Mouse (Mus musculus): ENCODE results near the gene Sh3bp5. TPM values are rescaled to one million over a fixed set of nuclear protein-coding genes. Genes with fewer than 3 reads are reported as not detected.

Sh3bp5 gene
- polyA plus RNA-seq, 1 experiment from 2014 or later: 9.9 TPM

DNA sequence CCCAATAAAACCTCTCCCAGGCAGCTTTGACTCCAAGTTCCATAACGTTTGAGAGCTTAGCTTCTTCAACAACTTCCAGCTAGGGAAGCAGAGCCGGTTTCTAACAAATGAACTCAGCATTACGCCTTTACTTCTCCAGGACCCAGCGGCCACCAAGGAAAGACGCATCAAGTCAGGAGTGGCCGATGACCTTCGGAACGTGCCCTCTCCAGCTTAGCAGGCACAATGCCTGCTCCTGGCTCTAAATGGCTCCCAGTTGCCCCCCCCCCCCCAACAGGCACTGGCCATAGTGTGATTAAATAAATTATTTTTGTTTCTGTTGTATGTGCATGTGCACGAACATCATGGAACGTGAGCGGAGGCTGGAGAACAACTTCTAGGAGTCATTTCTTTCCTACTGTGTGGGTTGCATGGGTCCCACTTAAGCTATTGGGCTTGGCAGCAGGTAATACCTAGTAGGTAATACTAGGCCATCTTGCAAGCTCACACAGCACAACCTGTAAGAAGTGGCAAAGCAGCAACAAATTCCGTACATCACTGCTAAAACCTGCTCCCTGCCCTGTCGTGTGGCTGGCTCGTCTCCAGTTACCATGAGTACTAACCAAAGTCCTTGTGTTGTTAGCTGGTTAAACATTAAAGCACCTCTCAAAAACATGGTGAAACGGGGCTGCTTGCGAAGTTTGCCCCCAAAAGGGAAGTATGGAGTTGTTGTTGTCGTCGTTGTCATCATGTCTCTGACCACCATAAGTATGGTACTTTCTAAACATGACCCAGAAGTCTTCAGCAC, 14.2 kb downstream of the Sh3bp5 start:
- no peak for TF ChIP-seq EP300 (optimal IDR thresholded peaks at IDR 0.05)
- no peak for TF ChIP-seq CTCF (IDR thresholded peaks at IDR 0.05; ENCODE audit: low read depth)
- DNase-seq (ENCODE audit: low spot score) (no peak), ATAC-seq (ENCODE audit: low FRiP score, low TSS enrichment) (no peak)
- 75% methylated on average over 18 of the region's 18 CpGs for WGBS
- no peak overlapping the region for H3K4me3 ChIP-seq (ENCODE audit: low read depth, low read length)
- no peaks in the 10 kb centered on the region for H3K27me3 ChIP-seq (ENCODE audit: control insufficient read depth, insufficient read depth, low read length)
- no peak overlapping the region for H3K9ac ChIP-seq (ENCODE audit: low read length)
- H3K4me2 ChIP-seq (replicated peaks; ENCODE audit: low read depth): no peak overlapping the region
- H3K4me1 ChIP-seq (replicated peaks; ENCODE audit: control insufficient read depth, insufficient read depth): peaks cover 3% of the 10 kb centered on the region; the same call in 1 of the 2 replicates
- H3K27ac ChIP-seq (replicated peaks): no peak overlapping the region
- no peaks in the 10 kb centered on the region for H3K9me3 ChIP-seq (ENCODE audit: control insufficient read depth, low read length)
- H3K36me3 ChIP-seq (ENCODE audit: control insufficient read depth, insufficient read depth, low read length): no peaks in the 10 kb centered on the region

DNA sequence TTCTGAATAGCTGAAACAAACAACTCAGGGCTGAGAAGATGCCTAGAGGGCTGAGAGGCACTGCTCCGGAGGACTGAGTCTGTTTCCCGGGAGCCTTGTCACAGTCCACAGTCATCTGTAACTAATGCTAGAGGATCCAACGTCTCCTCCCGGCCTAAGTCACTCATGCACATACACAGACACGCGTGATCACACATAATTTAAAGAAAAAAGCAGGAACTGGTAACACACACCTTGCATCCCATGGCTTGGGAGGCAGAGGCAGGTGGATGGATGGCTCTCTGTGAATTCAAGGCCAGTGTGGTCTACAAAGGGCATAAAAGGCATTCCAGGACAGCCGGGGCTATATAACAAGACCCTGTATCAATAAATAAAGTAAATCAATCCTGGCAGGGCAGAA, 14.9 kb downstream of the Sh3bp5 start:
- Histone ChIP-seq H3K4me3 (ENCODE audit: low read depth, low read length) (no peak overlapping the region), H3K27me3 (ENCODE audit: control insufficient read depth, insufficient read depth, low read length) (no peaks in the 10 kb centered on the region), H3K4me1 (replicated peaks; ENCODE audit: control insufficient read depth, insufficient read depth) (peaks cover 3% of the 10 kb centered on the region; the same call in 1 of the 2 replicates), H3K4me2 (replicated peaks; ENCODE audit: low read depth) (no peak overlapping the region), H3K9ac (ENCODE audit: low read length) (no peak overlapping the region), H3K9me3 (ENCODE audit: control insufficient read depth, low read length) (no peaks in the 10 kb centered on the region), H3K27ac (replicated peaks) (no peak overlapping the region), H3K36me3 (ENCODE audit: control insufficient read depth, insufficient read depth, low read length) (no peaks in the 10 kb centered on the region)
- no peak for TF ChIP-seq CTCF (IDR thresholded peaks at IDR 0.05; ENCODE audit: low read depth)
- TF ChIP-seq EP300 (optimal IDR thresholded peaks at IDR 0.05): no peak
- 58% methylated on average over 7 of the region's 7 CpGs for WGBS
- DNase-seq (ENCODE audit: low spot score) (no peak), ATAC-seq (ENCODE audit: low FRiP score, low TSS enrichment) (no peak)

DNA sequence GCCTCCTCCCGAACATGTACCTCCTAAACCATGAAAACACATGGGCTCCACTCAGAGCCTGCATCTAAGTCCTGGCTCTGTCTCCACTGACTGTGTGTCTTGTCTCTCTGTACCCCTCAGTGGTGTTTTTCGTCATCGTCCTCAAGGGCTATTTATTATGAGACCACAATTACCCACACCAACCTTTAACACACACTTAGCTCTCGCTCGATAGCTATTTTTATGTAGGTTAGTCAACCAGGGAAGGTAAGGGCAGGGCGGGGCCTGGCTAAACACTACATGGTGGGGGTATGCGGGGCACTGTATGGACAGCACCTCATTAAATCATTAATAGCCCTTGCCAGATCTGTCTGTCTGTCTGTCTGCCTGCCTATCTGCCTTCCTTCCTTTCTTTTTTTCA, 15.3 kb downstream of the Sh3bp5 start:
- no peaks in the 10 kb centered on the region for H3K36me3 ChIP-seq (ENCODE audit: control insufficient read depth, insufficient read depth, low read length)
- H3K9ac ChIP-seq (ENCODE audit: low read length): no peak overlapping the region
- H3K9me3 ChIP-seq (ENCODE audit: control insufficient read depth, low read length): no peaks in the 10 kb centered on the region
- 71% methylated on average over 7 of the region's 7 CpGs for WGBS
- H3K4me1 ChIP-seq (replicated peaks; ENCODE audit: control insufficient read depth, insufficient read depth): peaks cover 3% of the 10 kb centered on the region; the same call in 1 of the 2 replicates
- DNase-seq (ENCODE audit: low spot score) (no peak), ATAC-seq (ENCODE audit: low FRiP score, low TSS enrichment) (no peak)
- no peak overlapping the region for H3K27ac ChIP-seq (replicated peaks)
- H3K4me2 ChIP-seq (replicated peaks; ENCODE audit: low read depth): no peak overlapping the region
- TF ChIP-seq EP300 (optimal IDR thresholded peaks at IDR 0.05) (no peak), CTCF (IDR thresholded peaks at IDR 0.05; ENCODE audit: low read depth) (no peak)
- H3K27me3 ChIP-seq (ENCODE audit: control insufficient read depth, insufficient read depth, low read length): no peaks in the 10 kb centered on the region
- H3K4me3 ChIP-seq (ENCODE audit: low read depth, low read length): no peak overlapping the region

DNA sequence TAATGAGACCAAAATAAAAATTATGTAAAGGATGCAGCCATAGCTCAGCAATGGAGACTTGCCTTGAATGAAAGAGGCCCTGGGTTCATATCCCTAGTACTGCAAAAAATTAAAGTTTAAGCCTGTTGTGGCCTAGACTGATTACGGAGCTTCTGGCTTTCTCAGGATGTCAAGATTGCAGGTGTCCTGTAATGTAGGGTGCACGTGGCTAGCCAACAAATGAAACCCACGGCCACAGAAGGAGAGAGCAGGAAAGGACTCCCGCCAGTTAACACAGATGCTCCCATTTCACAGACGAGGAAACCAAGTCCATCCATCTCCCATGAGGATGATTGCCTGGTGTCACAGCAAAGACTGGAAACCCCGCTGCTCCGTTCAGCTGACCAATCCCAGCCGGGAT, 15.7 kb downstream of the Sh3bp5 start:
- Histone ChIP-seq H3K4me2 (replicated peaks; ENCODE audit: low read depth) (no peak overlapping the region), H3K27me3 (ENCODE audit: control insufficient read depth, insufficient read depth, low read length) (no peaks in the 10 kb centered on the region), H3K4me1 (replicated peaks; ENCODE audit: control insufficient read depth, insufficient read depth) (peaks cover 3% of the 10 kb centered on the region), H3K4me3 (ENCODE audit: low read depth, low read length) (no peak overlapping the region), H3K9ac (ENCODE audit: low read length) (no peak overlapping the region), H3K27ac (replicated peaks) (no peak overlapping the region), H3K36me3 (ENCODE audit: control insufficient read depth, insufficient read depth, low read length) (no peaks in the 10 kb centered on the region), H3K9me3 (ENCODE audit: control insufficient read depth, low read length) (no peaks in the 10 kb centered on the region)
- ATAC-seq (ENCODE audit: low FRiP score, low TSS enrichment) (no peak), DNase-seq (ENCODE audit: low spot score) (no peak)
- 92% methylated on average over 8 of the region's 8 CpGs for WGBS
- no peak for TF ChIP-seq EP300 (optimal IDR thresholded peaks at IDR 0.05)
- no peak for TF ChIP-seq CTCF (IDR thresholded peaks at IDR 0.05; ENCODE audit: low read depth)

DNA sequence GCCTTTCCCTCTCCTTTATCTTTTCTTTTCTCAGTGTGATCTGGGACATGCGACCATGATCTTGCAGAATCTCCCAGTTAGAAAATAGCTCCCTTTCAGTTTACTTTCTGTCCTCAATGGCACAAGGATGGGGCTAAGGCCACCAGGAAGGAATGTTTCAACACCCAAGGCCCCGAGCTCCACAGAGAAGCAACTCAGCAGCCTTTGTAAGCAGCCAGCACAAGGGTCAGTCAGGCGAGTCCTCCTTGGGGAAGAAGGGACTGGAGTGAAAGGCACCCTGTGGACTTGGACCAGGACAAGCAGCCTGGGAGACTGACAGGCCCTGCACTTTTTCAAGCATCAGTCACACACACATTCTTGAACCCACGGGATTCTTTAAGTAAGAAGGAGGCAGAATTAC, 16.6 kb downstream of the Sh3bp5 start:
- 51% methylated on average over 4 of the region's 4 CpGs for WGBS
- no peaks in the 10 kb centered on the region for H3K9me3 ChIP-seq (ENCODE audit: control insufficient read depth, low read length)
- no peak overlapping the region for H3K4me2 ChIP-seq (replicated peaks; ENCODE audit: low read depth)
- peaks cover 3% of the 10 kb centered on the region for H3K4me1 ChIP-seq (replicated peaks; ENCODE audit: control insufficient read depth, insufficient read depth)
- no peaks in the 10 kb centered on the region for H3K27me3 ChIP-seq (ENCODE audit: control insufficient read depth, insufficient read depth, low read length)
- TF ChIP-seq CTCF (IDR thresholded peaks at IDR 0.05; ENCODE audit: low read depth): no peak
- no peak for TF ChIP-seq EP300 (optimal IDR thresholded peaks at IDR 0.05)
- H3K36me3 ChIP-seq (ENCODE audit: control insufficient read depth, insufficient read depth, low read length): no peaks in the 10 kb centered on the region
- DNase-seq (ENCODE audit: low spot score) (no peak), ATAC-seq (ENCODE audit: low FRiP score, low TSS enrichment) (no peak)
- H3K4me3 ChIP-seq (ENCODE audit: low read depth, low read length): no peak overlapping the region
- no peak overlapping the region for H3K27ac ChIP-seq (replicated peaks)
- H3K9ac ChIP-seq (ENCODE audit: low read length): no peak overlapping the region

DNA sequence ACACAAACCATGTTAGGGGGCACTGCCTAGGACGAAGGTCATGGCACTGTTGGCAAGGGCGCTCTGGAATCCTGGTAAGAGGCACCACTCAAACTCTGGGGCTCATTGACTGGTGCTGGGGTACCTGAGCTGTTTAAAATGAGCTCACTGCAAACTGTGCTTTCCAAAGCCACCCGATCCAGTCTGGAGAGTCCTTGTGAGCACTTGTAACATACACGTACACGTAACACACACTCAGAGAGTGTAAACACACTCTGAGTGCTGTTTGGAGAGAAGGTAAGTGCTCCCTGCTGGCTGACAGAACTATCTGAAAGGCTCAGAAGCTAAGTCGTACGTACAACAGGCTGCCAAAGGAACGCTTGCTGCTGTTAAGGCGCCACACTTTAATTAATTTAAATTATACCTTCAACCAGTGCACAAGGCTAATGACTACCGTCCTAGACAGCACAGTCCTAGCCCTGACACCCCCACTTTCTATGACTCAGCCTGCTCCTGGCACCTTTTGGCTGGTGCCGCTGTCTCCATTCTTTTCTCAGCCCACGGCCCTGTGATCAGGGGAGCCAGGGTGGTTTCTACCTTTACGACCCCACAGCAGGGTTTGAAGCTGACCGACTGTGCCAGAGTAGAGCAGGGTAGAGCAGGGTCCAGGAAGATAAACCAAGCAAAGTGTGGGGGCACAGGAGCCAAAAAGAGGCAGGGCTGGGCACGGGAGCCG, 18.9 kb downstream of the Sh3bp5 start:
- H3K27ac ChIP-seq (replicated peaks): no peak overlapping the region
- DNase-seq (ENCODE audit: low spot score) (no peak), ATAC-seq (ENCODE audit: low FRiP score, low TSS enrichment) (peak; percentile 52; the same call in 1 of the 2 replicates)
- WGBS: 68% methylated on average over 16 of the region's 16 CpGs
- no peak overlapping the region for H3K4me3 ChIP-seq (ENCODE audit: low read depth, low read length)
- H3K36me3 ChIP-seq (ENCODE audit: control insufficient read depth, insufficient read depth, low read length): no peaks in the 10 kb centered on the region
- no peak overlapping the region for H3K4me2 ChIP-seq (replicated peaks; ENCODE audit: low read depth)
- H3K27me3 ChIP-seq (ENCODE audit: control insufficient read depth, insufficient read depth, low read length): no peaks in the 10 kb centered on the region
- no peaks in the 10 kb centered on the region; the same call in 1 of the 2 replicates for H3K4me1 ChIP-seq (replicated peaks; ENCODE audit: control insufficient read depth, insufficient read depth)
- H3K9ac ChIP-seq (ENCODE audit: low read length): no peak overlapping the region
- H3K9me3 ChIP-seq (ENCODE audit: control insufficient read depth, low read length): no peaks in the 10 kb centered on the region
- TF ChIP-seq EP300 (optimal IDR thresholded peaks at IDR 0.05) (no peak), CTCF (IDR thresholded peaks at IDR 0.05; ENCODE audit: low read depth) (no peak)
